Mouse (Mus musculus): Measurements from ENCODE around the gene Usf2. TPM values are rescaled to one million over a fixed set of nuclear protein-coding genes. Genes with fewer than 3 reads are reported as not detected.

The Usf2 gene
- polyA plus RNA-seq (2014; fragmentation: Illumina TruSeq; extraction: RNeasy Lipid Tissue Mini Kit (QIAGEN cat#74804); ENCODE audit: low read depth, low replicate concordance): 166 TPM

DNA sequence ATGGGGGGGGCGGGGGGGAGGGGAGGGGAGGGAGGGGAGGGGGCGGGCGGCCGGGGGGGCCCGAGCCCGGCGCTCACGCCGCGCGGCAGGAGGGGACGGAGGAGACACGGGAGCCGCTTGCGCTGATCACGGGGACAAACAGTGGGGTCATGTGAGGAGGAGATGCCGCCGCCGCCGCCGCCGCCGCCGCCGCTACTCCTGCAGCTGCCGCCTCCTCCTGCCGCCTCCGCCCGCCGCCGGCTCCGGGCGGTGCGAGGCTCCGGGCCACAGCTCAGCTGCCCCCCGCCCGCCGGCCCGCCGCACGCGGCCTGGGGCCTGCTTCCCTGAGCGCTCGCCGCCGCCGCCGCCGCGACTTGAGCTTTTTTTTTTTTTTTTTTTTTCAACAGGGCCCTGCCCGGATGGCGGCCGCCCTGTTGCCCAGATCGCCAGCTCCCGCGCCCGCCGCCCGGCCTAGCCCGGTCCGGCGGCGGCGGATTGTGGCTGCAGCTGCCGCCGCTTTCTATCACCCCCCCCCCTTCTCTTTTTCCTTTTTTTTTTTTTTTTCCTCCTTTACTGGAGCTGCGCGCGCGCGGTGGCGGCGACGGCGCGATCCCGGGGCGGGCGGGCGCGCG, at the start of gene Usf2:
Usf2 (minus strand) TSS at position 48 of the 611 bp plus-strand sequence.

DNA sequence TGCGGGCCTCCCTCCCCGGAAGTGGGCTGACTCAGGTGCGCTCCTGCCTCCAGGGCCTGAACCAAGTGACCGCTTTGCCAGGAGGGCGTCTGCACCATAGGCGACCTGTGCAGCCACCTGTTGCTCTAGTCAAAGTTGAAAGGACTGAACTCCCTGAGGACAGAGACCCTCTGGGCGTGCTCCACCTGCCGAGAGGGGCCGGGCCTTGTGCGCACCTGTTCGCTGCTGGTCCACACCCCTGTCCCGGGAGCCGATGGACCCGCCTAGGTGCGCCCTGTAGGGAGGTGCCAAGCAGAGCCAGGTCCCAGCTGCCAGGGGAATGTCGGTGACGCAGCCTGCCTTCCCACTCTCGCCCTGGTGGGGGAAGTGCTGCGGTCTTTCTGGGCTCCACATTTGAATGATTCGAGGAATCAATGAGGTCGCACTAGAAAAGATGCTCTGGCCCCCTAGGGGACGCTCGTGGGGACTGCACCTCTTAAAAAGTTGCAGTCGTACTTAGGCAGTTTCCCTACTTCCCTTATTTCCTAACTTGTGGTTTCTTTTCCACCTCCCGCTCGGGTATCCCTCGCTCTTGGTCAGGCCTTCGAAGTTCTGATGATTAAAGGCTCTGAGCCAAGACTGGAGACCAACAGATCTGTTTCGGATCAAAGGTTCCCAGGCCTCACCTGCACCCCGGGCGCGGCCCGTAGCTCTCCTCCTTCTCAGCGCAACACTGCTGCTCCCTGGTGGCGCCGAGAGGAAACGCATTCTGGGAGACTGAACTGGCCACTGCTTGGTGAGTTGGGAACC, 17.1 kb upstream of the Usf2 start, which contains the start of gene Fam187b:
Fam187b (plus strand) TSS at position 290 of the 789 bp plus-strand sequence.

DNA sequence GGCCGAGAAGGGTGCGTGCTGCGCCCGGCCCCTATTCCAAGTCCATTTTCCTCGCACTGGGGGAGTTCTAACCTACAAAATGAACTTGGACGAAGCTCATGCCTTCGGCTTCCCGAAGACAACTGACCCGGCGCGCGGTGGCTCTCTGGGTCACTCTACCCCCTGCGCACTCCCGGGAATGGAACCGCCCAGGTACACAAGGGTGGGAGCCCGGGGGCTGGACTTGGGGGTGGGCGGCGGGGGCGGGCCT, 16.6 kb upstream of the Usf2 start, which contains the start of gene Lsr:
Lsr (minus strand) TSS at position 214 of the 250 bp plus-strand sequence.

DNA sequence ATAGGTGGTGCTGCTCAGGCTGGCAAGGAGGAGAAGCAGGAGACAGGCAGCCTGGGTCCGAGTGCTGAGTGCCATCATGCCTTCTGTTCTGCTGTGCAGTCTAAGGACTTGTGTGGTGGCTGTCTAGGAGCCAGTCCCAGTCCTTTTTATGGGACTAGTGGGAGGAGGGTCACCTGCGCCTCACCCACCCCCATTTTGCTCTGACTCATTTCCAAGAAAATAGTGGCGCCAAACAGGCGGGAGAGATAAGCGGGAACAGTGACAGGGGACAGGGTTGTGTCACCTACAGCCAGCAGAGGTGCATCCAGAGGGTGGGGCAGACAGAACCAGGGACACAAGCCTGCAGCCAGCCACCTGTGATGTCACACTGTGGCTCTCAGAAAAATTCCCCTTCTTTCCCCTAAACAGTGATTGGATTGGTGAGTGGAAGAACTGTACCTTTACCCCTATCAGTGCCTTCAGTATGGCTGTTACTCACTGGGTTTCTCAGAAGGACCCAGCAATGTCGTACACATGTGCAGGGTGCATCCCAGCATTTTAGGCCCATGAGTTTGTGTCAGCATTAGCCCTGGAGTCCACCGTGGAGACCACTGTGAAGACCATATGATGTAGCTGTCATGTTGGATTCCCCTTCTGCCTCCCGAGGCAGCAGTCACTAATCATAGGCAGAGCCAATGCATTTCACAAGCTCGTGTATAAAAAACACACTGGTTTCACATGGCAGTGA, 12.5 kb downstream of the Usf2 start, which contains the start of gene Hamp:
Hamp (minus strand) TSS at position 124 of the 727 bp plus-strand sequence.

DNA sequence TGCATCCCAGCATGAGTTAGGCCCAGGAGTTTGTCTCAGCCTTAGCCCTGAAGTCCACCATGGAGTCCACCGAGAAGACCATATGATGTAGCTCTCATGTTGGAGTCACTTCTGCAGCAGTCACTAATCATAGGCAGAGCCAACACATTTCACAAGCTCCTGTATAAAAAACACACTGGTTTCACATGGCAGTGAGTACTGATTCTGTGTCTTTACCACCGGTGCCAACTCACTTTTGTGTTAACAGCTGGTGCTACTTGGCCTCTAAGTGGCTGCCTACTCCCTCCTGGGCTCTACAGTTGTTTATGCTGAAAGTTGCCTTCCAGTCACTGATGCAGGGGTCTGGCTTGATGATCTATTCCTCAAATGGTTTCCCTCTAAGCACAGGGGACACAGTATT, 32.0 kb downstream of the Usf2 start, which contains the start of gene Hamp2:
Hamp2 (minus strand) TSS at position 101 of the 400 bp plus-strand sequence.

DNA sequence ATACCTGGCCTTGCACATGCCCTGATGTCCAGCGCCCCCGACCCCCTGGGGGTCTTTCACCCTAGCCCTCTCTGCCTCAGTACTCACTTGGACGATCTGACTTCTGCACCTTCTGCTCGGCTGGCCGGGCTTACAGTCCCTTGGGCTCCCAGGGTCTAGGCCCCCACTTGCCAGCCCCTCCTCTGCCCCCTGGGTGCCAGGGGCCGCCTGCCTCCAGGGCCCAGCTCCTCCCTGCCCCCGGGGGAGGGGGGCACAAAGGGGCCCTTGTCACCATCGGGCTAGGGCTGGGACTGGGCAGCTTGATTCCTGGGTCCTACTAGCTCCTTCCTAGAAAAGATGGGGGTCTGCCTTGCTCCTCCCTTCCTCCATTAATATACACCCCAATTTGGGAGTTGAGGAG, 41.9 kb downstream of the Usf2 start, which contains the start of gene Mag:
Mag (minus strand) TSS at position 142 of the 400 bp plus-strand sequence.

Other genes with a start within 250 kb of the Usf2 start
- gene Atp4a, start 244.6 kb downstream of the Usf2 start, polyA plus RNA-seq (2014; fragmentation: Illumina TruSeq; extraction: RNeasy Lipid Tissue Mini Kit (QIAGEN cat#74804); ENCODE audit: low read depth, low replicate concordance): not detected
- gene Tmem147, start 227.3 kb downstream of the Usf2 start, polyA plus RNA-seq (2014; fragmentation: Illumina TruSeq; extraction: RNeasy Lipid Tissue Mini Kit (QIAGEN cat#74804); ENCODE audit: low read depth, low replicate concordance): 168 TPM
- not detected for gene Gapdhs, start 213.1 kb downstream of the Usf2 start, polyA plus RNA-seq (2014; fragmentation: Illumina TruSeq; extraction: RNeasy Lipid Tissue Mini Kit (QIAGEN cat#74804); ENCODE audit: low read depth, low replicate concordance)
- gene Sbsn, start 205.3 kb downstream of the Usf2 start, polyA plus RNA-seq (2014; fragmentation: Illumina TruSeq; extraction: RNeasy Lipid Tissue Mini Kit (QIAGEN cat#74804); ENCODE audit: low read depth, low replicate concordance): 3.5 TPM
- 3.5 TPM for gene Dmkn, start 193.0 kb downstream of the Usf2 start, polyA plus RNA-seq (2014; fragmentation: Illumina TruSeq; extraction: RNeasy Lipid Tissue Mini Kit (QIAGEN cat#74804); ENCODE audit: low read depth, low replicate concordance)
- gene Krtdap, start 168.9 kb downstream of the Usf2 start, polyA plus RNA-seq (2014; fragmentation: Illumina TruSeq; extraction: RNeasy Lipid Tissue Mini Kit (QIAGEN cat#74804); ENCODE audit: low read depth, low replicate concordance): not detected
- not detected for gene Ffar2, start 133.0 kb downstream of the Usf2 start, polyA plus RNA-seq (2014; fragmentation: Illumina TruSeq; extraction: RNeasy Lipid Tissue Mini Kit (QIAGEN cat#74804); ENCODE audit: low read depth, low replicate concordance)
- gene Ffar3, start 100.6 kb downstream of the Usf2 start, polyA plus RNA-seq (2014; fragmentation: Illumina TruSeq; extraction: RNeasy Lipid Tissue Mini Kit (QIAGEN cat#74804); ENCODE audit: low read depth, low replicate concordance): not detected
- gene Ffar1, start 95.2 kb downstream of the Usf2 start, polyA plus RNA-seq (2014; fragmentation: Illumina TruSeq; extraction: RNeasy Lipid Tissue Mini Kit (QIAGEN cat#74804); ENCODE audit: low read depth, low replicate concordance): not detected
- gene Cd22, start 76.5 kb downstream of the Usf2 start, polyA plus RNA-seq (2014; fragmentation: Illumina TruSeq; extraction: RNeasy Lipid Tissue Mini Kit (QIAGEN cat#74804); ENCODE audit: low read depth, low replicate concordance): 0.76 TPM
- 0.18 TPM for gene Mag, start 41.9 kb downstream of the Usf2 start, polyA plus RNA-seq (2014; fragmentation: Illumina TruSeq; extraction: RNeasy Lipid Tissue Mini Kit (QIAGEN cat#74804); ENCODE audit: low read depth, low replicate concordance)
- gene Hamp2, start 32.1 kb downstream of the Usf2 start, polyA plus RNA-seq (2014; fragmentation: Illumina TruSeq; extraction: RNeasy Lipid Tissue Mini Kit (QIAGEN cat#74804); ENCODE audit: low read depth, low replicate concordance): 6.3 TPM
- 44.7 TPM for gene Hamp, start 12.8 kb downstream of the Usf2 start, polyA plus RNA-seq (2014; fragmentation: Illumina TruSeq; extraction: RNeasy Lipid Tissue Mini Kit (QIAGEN cat#74804); ENCODE audit: low read depth, low replicate concordance)
- gene Lsr, start 16.7 kb upstream of the Usf2 start, polyA plus RNA-seq (2014; fragmentation: Illumina TruSeq; extraction: RNeasy Lipid Tissue Mini Kit (QIAGEN cat#74804); ENCODE audit: low read depth, low replicate concordance): 3.3 TPM
- not detected for gene Fam187b, start 17.0 kb upstream of the Usf2 start, polyA plus RNA-seq (2014; fragmentation: Illumina TruSeq; extraction: RNeasy Lipid Tissue Mini Kit (QIAGEN cat#74804); ENCODE audit: low read depth, low replicate concordance)
- 43.3 TPM for gene Fxyd5, start 85.7 kb upstream of the Usf2 start, polyA plus RNA-seq (2014; fragmentation: Illumina TruSeq; extraction: RNeasy Lipid Tissue Mini Kit (QIAGEN cat#74804); ENCODE audit: low read depth, low replicate concordance)
- 2.0 TPM for gene Fxyd7, start 94.7 kb upstream of the Usf2 start, polyA plus RNA-seq (2014; fragmentation: Illumina TruSeq; extraction: RNeasy Lipid Tissue Mini Kit (QIAGEN cat#74804); ENCODE audit: low read depth, low replicate concordance)
- 1,227 TPM for gene Fxyd1, start 100.4 kb upstream of the Usf2 start, polyA plus RNA-seq (2014; fragmentation: Illumina TruSeq; extraction: RNeasy Lipid Tissue Mini Kit (QIAGEN cat#74804); ENCODE audit: low read depth, low replicate concordance)
- gene Lgi4, start 102.5 kb upstream of the Usf2 start, polyA plus RNA-seq (2014; fragmentation: Illumina TruSeq; extraction: RNeasy Lipid Tissue Mini Kit (QIAGEN cat#74804); ENCODE audit: low read depth, low replicate concordance): 5.1 TPM
- gene Fxyd3, start 119.9 kb upstream of the Usf2 start, polyA plus RNA-seq (2014; fragmentation: Illumina TruSeq; extraction: RNeasy Lipid Tissue Mini Kit (QIAGEN cat#74804); ENCODE audit: low read depth, low replicate concordance): 4.2 TPM
- gene Hpn, start 158.5 kb upstream of the Usf2 start, polyA plus RNA-seq (2014; fragmentation: Illumina TruSeq; extraction: RNeasy Lipid Tissue Mini Kit (QIAGEN cat#74804); ENCODE audit: low read depth, low replicate concordance): 2.8 TPM
- 16.1 TPM for gene Scn1b, start 170.2 kb upstream of the Usf2 start, polyA plus RNA-seq (2014; fragmentation: Illumina TruSeq; extraction: RNeasy Lipid Tissue Mini Kit (QIAGEN cat#74804); ENCODE audit: low read depth, low replicate concordance)
- 43.0 TPM for gene Gramd1a, start 199.1 kb upstream of the Usf2 start, polyA plus RNA-seq (2014; fragmentation: Illumina TruSeq; extraction: RNeasy Lipid Tissue Mini Kit (QIAGEN cat#74804); ENCODE audit: low read depth, low replicate concordance)